Mouse (Mus musculus): Measurements from ENCODE around the gene Dclk1.
A peak's percentile ranks its signal among the peaks of the same experiment; 100 is the strongest.

The Dclk1 gene

GRCm38 (mm10) chr3:55461685-55462655, 219.8 kb downstream of the Dclk1 start:
- peak; percentile 97 for DNase-seq

- DNase-seq, result no peak
Measured at GRCm38 (mm10) chr3:55462904-55463668, 220.9 kb downstream of the Dclk1 start.

- no peak for DNase-seq
Measured at GRCm38 (mm10) chr3:55464226-55464625, 222.1 kb downstream of the Dclk1 start.

GRCm38 (mm10) chr3:55465785-55466184, 223.6 kb downstream of the Dclk1 start:
- peak; percentile 76 for DNase-seq

GRCm38 (mm10) chr3:55466348-55466747, 224.2 kb downstream of the Dclk1 start:
- DNase-seq, result peak; percentile 68

- no peak for DNase-seq
Measured at GRCm38 (mm10) chr3:55472110-55472509, 229.9 kb downstream of the Dclk1 start, which contains the start of gene Gm21954. TSS of gene Gm21954 (minus strand) at chr3:55472210.

- no peak for DNase-seq
Measured at GRCm38 (mm10) chr3:55473146-55473545, 231.0 kb downstream of the Dclk1 start.

GRCm38 (mm10) chr3:55476694-55477093, 234.5 kb downstream of the Dclk1 start:
- DNase-seq, result peak; percentile 93

GRCm38 (mm10) chr3:55479306-55479705, 237.1 kb downstream of the Dclk1 start:
- no peak for DNase-seq

- DNase-seq, result no peak
Measured at GRCm38 (mm10) chr3:55481140-55481539, 239.0 kb downstream of the Dclk1 start.

- no peak for DNase-seq
Measured at GRCm38 (mm10) chr3:55483328-55483727, 241.2 kb downstream of the Dclk1 start.

GRCm38 (mm10) chr3:55489231-55489990, 247.2 kb downstream of the Dclk1 start:
- DNase-seq, result no peak

- DNase-seq, result no peak
Measured at GRCm38 (mm10) chr3:55492021-55492420, 249.9 kb downstream of the Dclk1 start.

- DNase-seq, result no peak
Measured at GRCm38 (mm10) chr3:55494348-55494747, 252.2 kb downstream of the Dclk1 start.

- no peak for DNase-seq
Measured at GRCm38 (mm10) chr3:55495231-55495630, 253.1 kb downstream of the Dclk1 start.

- DNase-seq, result no peak
Measured at GRCm38 (mm10) chr3:55495866-55496265, 253.7 kb downstream of the Dclk1 start.

- no peak for DNase-seq
Measured at GRCm38 (mm10) chr3:55496462-55496941, 254.3 kb downstream of the Dclk1 start.

- DNase-seq, result no peak
Measured at GRCm38 (mm10) chr3:55499298-55499697, 257.1 kb downstream of the Dclk1 start.

- DNase-seq, result no peak
Measured at GRCm38 (mm10) chr3:55510198-55510597, 268.0 kb downstream of the Dclk1 start.

GRCm38 (mm10) chr3:55511658-55512057, 269.5 kb downstream of the Dclk1 start:
- DNase-seq, result no peak

- DNase-seq, result no peak
Measured at GRCm38 (mm10) chr3:55515966-55516365, 273.8 kb downstream of the Dclk1 start.

GRCm38 (mm10) chr3:55517454-55518014, 275.4 kb downstream of the Dclk1 start:
- DNase-seq, result no peak

Measured in right cerebral cortex, adult 18-20 months (tissue).